Mouse (Mus musculus) ES-E14 (cell line): ENCODE measurements around the gene Dok5. TPM values are rescaled to one million over a fixed set of nuclear protein-coding genes. Genes with fewer than 3 reads are reported as not detected.

Source experiments
- DNase-seq: peaks from one replicate; pipeline ENCODE4 v3.0.0-alpha.2; 2013; ENCODE audit warnings: low read depth, low spot score
- H3K27ac ChIP-seq: 2 replicates; pipeline ENCODE4 v1.5.1; 2012; ENCODE audit warnings: low read depth, mild to moderate bottlenecking, low read length, moderate library complexity, mixed read lengths; ENCODE audit not compliant: poor library complexity, insufficient read depth, severe bottlenecking
- H3K36me3 ChIP-seq: 2 replicates; pipeline ENCODE4 v1.6.1; 2012; ENCODE audit warnings: mild to moderate bottlenecking, low read length, moderate library complexity, mixed read lengths; ENCODE audit not compliant: control insufficient read depth, poor library complexity, insufficient read depth, severe bottlenecking
- H3K4me1 ChIP-seq, 2 experiments: fragments of 150-350 bp in 1 of 2; sonication (generic) in 1 of 2; 2 replicates each; pipeline ENCODE4 v1.6.1; 2012; ENCODE audit warnings: low read length in 2 of 2, mild to moderate bottlenecking in 1 of 2, mixed read lengths in 1 of 2; ENCODE audit not compliant: control insufficient read depth in 2 of 2, insufficient read depth in 2 of 2, poor library complexity in 1 of 2
- H3K4me3 ChIP-seq, 2 experiments: fragments of 150-350 bp in 1 of 2; sonication (generic) in 1 of 2; 2 replicates each; pipeline ENCODE4 v1.5.1; 2012; ENCODE audit warnings: low read length in 2 of 2, low read depth in 1 of 2, mild to moderate bottlenecking in 1 of 2, mixed read lengths in 1 of 2; ENCODE audit not compliant: insufficient read depth in 1 of 2, poor library complexity in 1 of 2, severe bottlenecking in 1 of 2
- H3K9ac ChIP-seq: 2 replicates; pipeline ENCODE4 v1.6.1; 2012; ENCODE audit warnings: low read depth, mild to moderate bottlenecking, low read length, mixed read lengths; ENCODE audit not compliant: poor library complexity, insufficient read depth, severe bottlenecking
- H3K9me3 ChIP-seq: fragments of 150-350 bp; sonication (generic); 2 replicates; pipeline ENCODE4 v1.6.1; 2012; ENCODE audit warnings: low read depth, mild to moderate bottlenecking, low read length; ENCODE audit not compliant: control insufficient read depth, insufficient read depth
- CHD2 ChIP-seq: IDR thresholded peaks from 2 replicates; pipeline ENCODE4 v1.6.1; 2014; ENCODE audit warnings: mild to moderate bottlenecking, low read depth, low read length, inconsistent platforms
- HCFC1 ChIP-seq: IDR thresholded peaks from 2 replicates; pipeline ENCODE4 v1.6.1; 2012; ENCODE audit warnings: low read length, inconsistent platforms, borderline replicate concordance; ENCODE audit not compliant: insufficient read depth
- MAFK ChIP-seq: IDR thresholded peaks from 2 replicates; pipeline ENCODE4 v1.6.1; 2014; ENCODE audit warnings: mild to moderate bottlenecking, low read depth, low read length, inconsistent platforms; ENCODE audit not compliant: insufficient read depth
- ZC3H11A ChIP-seq: IDR thresholded peaks from 2 replicates; pipeline ENCODE4 v1.6.1; 2012; ENCODE audit warnings: low read depth, mild to moderate bottlenecking, inconsistent platforms, low read length, borderline replicate concordance
- ZNF384 ChIP-seq: IDR thresholded peaks from 2 replicates; pipeline ENCODE4 v1.6.1; 2012; ENCODE audit warnings: low read depth, low read length, inconsistent platforms
- in situ Hi-C, 2 experiments: fragments of 600-800 bp; cut with MboI; formaldehyde crosslinking; loops; one replicate each; pipeline ENCODE4 v1.15.1; 2025; ENCODE audit warnings: low sequenced_read_pairs in 2 of 2, inconsistent platforms in 1 of 2; ENCODE audit not compliant: unreplicated experiment in 2 of 2
- total RNA-seq: library from RNA; depleted of rRNA; stranded (reverse); fragments of 300-350 nt; gene quantifications from 2 replicates; pipeline ENCODE4 v1.2.3, GENCODE M21; 2012

The Dok5 gene
- total RNA-seq, 1 experiment, result 0.58 TPM

DNA sequence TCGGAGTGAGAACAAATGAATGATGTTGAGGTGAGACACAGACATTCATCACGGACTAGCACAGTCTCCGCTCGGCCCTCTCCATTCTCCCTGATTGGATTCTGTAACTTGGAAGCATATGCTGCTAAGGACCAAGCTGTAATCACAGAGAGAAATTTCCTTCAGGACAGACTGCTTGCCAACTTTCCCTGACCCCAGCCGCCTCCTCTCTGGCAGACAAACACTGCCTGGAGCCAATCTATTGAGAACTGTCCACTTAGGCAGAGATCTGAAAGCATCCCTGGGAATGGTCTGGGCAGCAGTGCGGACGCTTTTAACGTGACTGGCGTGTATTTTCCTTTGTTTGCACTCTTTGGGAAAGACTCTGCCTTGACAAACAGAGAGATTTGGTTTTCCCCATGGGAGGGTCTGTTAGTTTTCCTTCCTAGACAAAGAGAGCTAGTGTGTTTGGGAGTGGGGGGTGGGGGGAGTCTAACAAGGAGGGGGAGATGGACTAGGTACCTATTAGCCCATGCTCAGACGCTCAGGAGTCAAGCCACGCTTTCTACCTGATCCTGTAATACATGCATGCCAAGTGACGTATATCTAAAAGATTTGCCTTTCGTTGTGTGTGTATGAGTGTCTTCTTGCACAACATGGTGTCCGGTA is 25.7 kb downstream of the Dok5 start:
- H3K27ac ChIP-seq, result no peak overlapping the region
- DNase-seq, result no peak
- no peaks in the 10 kb centered on the region for H3K36me3 ChIP-seq
- TF ChIP-seq CHD2 (no peak), ZC3H11A (no peak), HCFC1 (no peak), ZNF384 (no peak), MAFK (no peak)
- in situ Hi-C loops, result no loop called here
- no peaks in the 10 kb centered on the region for H3K9me3 ChIP-seq
- H3K9ac ChIP-seq, result no peak overlapping the region
- H3K4me1 ChIP-seq, result no peaks in the 10 kb centered on the region
- no peak overlapping the region for H3K4me3 ChIP-seq

GRCm38 (mm10) chr2:170758201-170758600 is 26.6 kb downstream of the Dok5 start:
- no peaks in the 10 kb centered on the region for H3K4me1 ChIP-seq
- no peak for TF ChIP-seq MAFK
- TF ChIP-seq ZNF384, result no peak
- TF ChIP-seq HCFC1, result no peak
- TF ChIP-seq ZC3H11A, result no peak
- TF ChIP-seq CHD2, result no peak
- H3K27ac ChIP-seq, result no peak overlapping the region
- H3K4me3 ChIP-seq, result no peak overlapping the region
- H3K36me3 ChIP-seq, result no peaks in the 10 kb centered on the region
- in situ Hi-C loops, result no loop called here
- no peaks in the 10 kb centered on the region for H3K9me3 ChIP-seq
- no peak for DNase-seq
- H3K9ac ChIP-seq, result no peak overlapping the region

GRCm38 (mm10) chr2:170764704-170765103 is 33.1 kb downstream of the Dok5 start:
- DNase-seq, result no peak
- Histone ChIP-seq H3K9me3 (no peaks in the 10 kb centered on the region), H3K4me3 (no peak overlapping the region), H3K36me3 (no peaks in the 10 kb centered on the region), H3K4me1 (peaks cover 0 to 3% of the 10 kb centered on the region in 2 experiments; a peak in 1 of 4 replicates), H3K27ac (no peak overlapping the region), H3K9ac (no peak overlapping the region)
- in situ Hi-C loops, result no loop called here
- TF ChIP-seq ZNF384 (no peak), ZC3H11A (no peak), MAFK (no peak), CHD2 (no peak), HCFC1 (no peak)

- no peak overlapping the region for H3K9ac ChIP-seq
- in situ Hi-C loops, result no loop called here
- H3K9me3 ChIP-seq, result no peaks in the 10 kb centered on the region
- TF ChIP-seq HCFC1, result no peak
- no peak for TF ChIP-seq MAFK
- TF ChIP-seq ZC3H11A, result no peak
- TF ChIP-seq CHD2, result no peak
- no peak for TF ChIP-seq ZNF384
- H3K27ac ChIP-seq, result no peak overlapping the region
- H3K4me1 ChIP-seq, result peaks cover 4 to 9% of the 10 kb centered on the region in 2 experiments; a peak in 3 of 4 replicates
- DNase-seq, result no peak
- H3K36me3 ChIP-seq, result no peaks in the 10 kb centered on the region
- no peak overlapping the region for H3K4me3 ChIP-seq
These were observed 35.6 kb downstream of the Dok5 start for GRCm38 (mm10) chr2:170767243-170767642.

GRCm38 (mm10) chr2:170768699-170769098 is 37.1 kb downstream of the Dok5 start:
- H3K36me3 ChIP-seq, result no peaks in the 10 kb centered on the region
- no peak overlapping the region for H3K27ac ChIP-seq
- DNase-seq, result no peak
- TF ChIP-seq ZNF384 (no peak), ZC3H11A (no peak), MAFK (no peak), HCFC1 (no peak), CHD2 (no peak)
- no peaks in the 10 kb centered on the region for H3K9me3 ChIP-seq
- in situ Hi-C loops, result no loop called here
- no peak overlapping the region for H3K4me3 ChIP-seq
- H3K9ac ChIP-seq, result no peak overlapping the region
- H3K4me1 ChIP-seq, result peaks cover 4 to 15% of the 10 kb centered on the region in 2 experiments; a peak in 3 of 4 replicates
